Mouse (Mus musculus): ENCODE data around the gene Tmem37. TPM values are rescaled to one million over a fixed set of nuclear protein-coding genes. Genes with fewer than 3 reads are reported as not detected.
"Not testable (repeated sequence)": the region's sequence is repeated elsewhere in the genome, so short reads cannot be mapped to it uniquely, and the experiment has no call there.

Tmem37 gene
- polyA plus RNA-seq, 1 experiment from 2014 or later = 5.5 TPM

- Histone ChIP-seq H3K27me3 (no peaks in the 10 kb centered on the region), H3K36me3 (peaks cover 38% of the 10 kb centered on the region), H3K9ac (no peak overlapping the region), H3K4me1 (0 out of 2 replicates have a peak, but pooled peaks cover 4% of the 10 kb centered on the region), H3K9me3 (peaks cover 8% of the 10 kb centered on the region; the same call in 1 of the 2 replicates), H3K27ac (no peak overlapping the region), H3K4me3 (no peak overlapping the region), H3K4me2 (no peak overlapping the region)
- 89% methylated on average over 12 of the region's 12 CpGs for WGBS
- no peak for ATAC-seq (ENCODE audit: insufficient number of reproducible peaks, insufficient read depth, low FRiP score, low TSS enrichment, low read depth)
Observed at GRCm38 (mm10) chr1:120112251-120113187, 38.6 kb upstream of the Tmem37 start.

- H3K36me3 ChIP-seq = peaks cover 38% of the 10 kb centered on the region
- no peak overlapping the region for H3K4me2 ChIP-seq
- no peak overlapping the region for H3K4me3 ChIP-seq
- H3K27me3 ChIP-seq = no peaks in the 10 kb centered on the region
- H3K9me3 ChIP-seq = peaks cover 8% of the 10 kb centered on the region; the same call in 1 of the 2 replicates
- WGBS = 80% methylated on average over 8 of the region's 8 CpGs
- no peak for ATAC-seq (ENCODE audit: insufficient number of reproducible peaks, insufficient read depth, low FRiP score, low TSS enrichment, low read depth)
- no peaks in the 10 kb centered on the region for H3K4me1 ChIP-seq
- H3K27ac ChIP-seq = no peak overlapping the region
- no peak overlapping the region for H3K9ac ChIP-seq
Observed at GRCm38 (mm10) chr1:120111766-120112165, 37.9 kb upstream of the Tmem37 start.

GRCm38 (mm10) chr1:120109741-120110432 lies 36.0 kb upstream of the Tmem37 start:
- H3K27ac ChIP-seq = no peak overlapping the region
- H3K4me1 ChIP-seq = peaks cover 3% of the 10 kb centered on the region; the same call in 1 of the 2 replicates
- ATAC-seq (ENCODE audit: insufficient number of reproducible peaks, insufficient read depth, low FRiP score, low TSS enrichment, low read depth) = no peak
- H3K4me2 ChIP-seq = no peak overlapping the region
- peaks cover 8% of the 10 kb centered on the region; the same call in 1 of the 2 replicates for H3K9me3 ChIP-seq
- 88% methylated on average over 19 of the region's 19 CpGs for WGBS
- H3K27me3 ChIP-seq = no peaks in the 10 kb centered on the region
- no peak overlapping the region for H3K9ac ChIP-seq
- H3K36me3 ChIP-seq = peaks cover 23% of the 10 kb centered on the region
- no peak overlapping the region for H3K4me3 ChIP-seq

GRCm38 (mm10) chr1:120105556-120105959 lies 31.7 kb upstream of the Tmem37 start:
- ATAC-seq (ENCODE audit: insufficient number of reproducible peaks, insufficient read depth, low FRiP score, low TSS enrichment, low read depth) = peak; percentile 78
- WGBS = 68% methylated on average over 5 of the region's 5 CpGs

GRCm38 (mm10) chr1:120101227-120101609 lies 27.3 kb upstream of the Tmem37 start:
- ATAC-seq (ENCODE audit: insufficient number of reproducible peaks, insufficient read depth, low FRiP score, low TSS enrichment, low read depth) = no peak
- no peaks in the 10 kb centered on the region for H3K36me3 ChIP-seq
- 74% methylated on average over 3 of the region's 3 CpGs for WGBS
- H3K4me1 ChIP-seq = peaks cover 3% of the 10 kb centered on the region; the same call in 1 of the 2 replicates
- no peaks in the 10 kb centered on the region for H3K9me3 ChIP-seq
- no peak overlapping the region for H3K4me2 ChIP-seq
- no peak overlapping the region for H3K4me3 ChIP-seq
- no peak overlapping the region for H3K27ac ChIP-seq
- H3K27me3 ChIP-seq = no peaks in the 10 kb centered on the region
- no peak overlapping the region for H3K9ac ChIP-seq

More at GRCm38 (mm10) chr1:120105556-120105959, 31.7 kb upstream of the Tmem37 start:
- no peaks in the 10 kb centered on the region for H3K9me3 ChIP-seq
- H3K9ac ChIP-seq = no peak overlapping the region
- H3K27me3 ChIP-seq = no peaks in the 10 kb centered on the region
- no peak overlapping the region for H3K4me2 ChIP-seq
- no peaks in the 10 kb centered on the region for H3K36me3 ChIP-seq
- H3K4me1 ChIP-seq = peaks cover 3% of the 10 kb centered on the region; the same call in 1 of the 2 replicates
- no peak overlapping the region for H3K27ac ChIP-seq
- no peak overlapping the region for H3K4me3 ChIP-seq

- Histone ChIP-seq H3K27ac (no peak overlapping the region), H3K9ac (no peak overlapping the region), H3K4me1 (peaks cover 3% of the 10 kb centered on the region; the same call in 1 of the 2 replicates), H3K9me3 (no peaks in the 10 kb centered on the region), H3K27me3 (no peaks in the 10 kb centered on the region), H3K4me3 (no peak overlapping the region), H3K4me2 (no peak overlapping the region), H3K36me3 (no peaks in the 10 kb centered on the region)
- no peak for ATAC-seq (ENCODE audit: insufficient number of reproducible peaks, insufficient read depth, low FRiP score, low TSS enrichment, low read depth)
- WGBS = 86% methylated on average over 8 of the region's 8 CpGs
Observed at GRCm38 (mm10) chr1:120100456-120101226, 26.8 kb upstream of the Tmem37 start.

- ATAC-seq (ENCODE audit: insufficient number of reproducible peaks, insufficient read depth, low FRiP score, low TSS enrichment, low read depth) = no peak
- Histone ChIP-seq H3K9me3 (no peaks in the 10 kb centered on the region), H3K27me3 (no peaks in the 10 kb centered on the region), H3K4me1 (no peaks in the 10 kb centered on the region), H3K4me2 (no peak overlapping the region), H3K4me3 (no peak overlapping the region), H3K9ac (no peak overlapping the region), H3K27ac (no peak overlapping the region), H3K36me3 (no peaks in the 10 kb centered on the region)
- WGBS = 45% methylated on average over 6 of the region's 6 CpGs
Observed at GRCm38 (mm10) chr1:120099483-120099882, 25.6 kb upstream of the Tmem37 start.

GRCm38 (mm10) chr1:120098327-120098726 lies 24.5 kb upstream of the Tmem37 start:
- Histone ChIP-seq H3K27ac (no peak overlapping the region), H3K9me3 (no peaks in the 10 kb centered on the region), H3K9ac (no peak overlapping the region), H3K4me2 (no peak overlapping the region), H3K27me3 (no peaks in the 10 kb centered on the region), H3K4me1 (no peaks in the 10 kb centered on the region), H3K4me3 (no peak overlapping the region), H3K36me3 (no peaks in the 10 kb centered on the region)
- no peak for ATAC-seq (ENCODE audit: insufficient number of reproducible peaks, insufficient read depth, low FRiP score, low TSS enrichment, low read depth)
- WGBS = 13% methylated on average over 7 of the region's 7 CpGs

GRCm38 (mm10) chr1:120094920-120095319 lies 21.0 kb upstream of the Tmem37 start:
- WGBS = 81% methylated on average over 3 of the region's 3 CpGs
- no peak overlapping the region for H3K4me3 ChIP-seq
- H3K36me3 ChIP-seq = no peaks in the 10 kb centered on the region

GRCm38 (mm10) chr1:120093482-120094134 lies 19.7 kb upstream of the Tmem37 start:
- not testable (repeated sequence) for ATAC-seq (ENCODE audit: insufficient number of reproducible peaks, insufficient read depth, low FRiP score, low TSS enrichment, low read depth); H3K9ac ChIP-seq; H3K9me3 ChIP-seq; H3K27ac ChIP-seq; H3K4me1 ChIP-seq; H3K36me3 ChIP-seq; H3K27me3 ChIP-seq; H3K4me3 ChIP-seq; H3K4me2 ChIP-seq
- 48% methylated on average over 11 of the region's 14 CpGs for WGBS

More at GRCm38 (mm10) chr1:120094920-120095319, 21.0 kb upstream of the Tmem37 start:
- no peak overlapping the region for H3K9ac ChIP-seq
- no peak overlapping the region for H3K27ac ChIP-seq
- 0 out of 2 replicates have a peak, but pooled peaks have one; percentile 11 for ATAC-seq (ENCODE audit: insufficient number of reproducible peaks, insufficient read depth, low FRiP score, low TSS enrichment, low read depth)
- H3K27me3 ChIP-seq = no peaks in the 10 kb centered on the region
- no peaks in the 10 kb centered on the region for H3K4me1 ChIP-seq
- H3K4me2 ChIP-seq = no peak overlapping the region
- H3K9me3 ChIP-seq = no peaks in the 10 kb centered on the region

All from embryonic facial prominence, embryonic 13.5 days (tissue).